Mouse (Mus musculus) adrenal gland (tissue): ENCODE measurements at regions not wholly inside any gene's neighbourhood (a gene's known extent, or its start where the extent isn't known, plus 50 kb on each side); places are given as distances from the start of the nearest gene placed in this dataset.
"Not testable (repeated sequence)": the region's sequence is repeated elsewhere in the genome, so short reads cannot be mapped to it uniquely, and the experiment has no call there.

Experiments
- intact Hi-C: fragments of 180-260 bp; cut with DNase I; formaldehyde crosslinking; loops from one replicate; pipeline ENCODE4 v1.15.1; 2025

DNA sequence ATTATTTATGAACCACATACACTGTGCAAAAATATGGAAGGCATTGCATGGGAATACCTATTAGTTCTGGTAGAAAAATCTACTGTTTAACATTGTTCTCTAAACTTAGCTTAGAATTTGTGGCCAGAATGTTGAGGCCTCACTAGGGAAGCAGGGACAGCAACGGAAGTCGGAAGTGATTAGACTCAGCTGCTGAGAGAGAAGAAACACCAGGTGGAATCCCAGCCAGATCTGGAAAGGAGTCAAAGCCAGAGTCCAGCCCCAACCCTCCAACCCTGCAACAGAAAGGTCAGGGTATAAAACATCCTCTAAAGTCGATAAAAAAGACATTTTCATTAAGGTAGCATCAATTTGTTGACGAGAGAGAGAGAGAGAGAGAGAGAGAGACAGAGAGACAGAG is 258.9 kb downstream of the Pou4f1 start:
- intact Hi-C loops = no loop called here

DNA sequence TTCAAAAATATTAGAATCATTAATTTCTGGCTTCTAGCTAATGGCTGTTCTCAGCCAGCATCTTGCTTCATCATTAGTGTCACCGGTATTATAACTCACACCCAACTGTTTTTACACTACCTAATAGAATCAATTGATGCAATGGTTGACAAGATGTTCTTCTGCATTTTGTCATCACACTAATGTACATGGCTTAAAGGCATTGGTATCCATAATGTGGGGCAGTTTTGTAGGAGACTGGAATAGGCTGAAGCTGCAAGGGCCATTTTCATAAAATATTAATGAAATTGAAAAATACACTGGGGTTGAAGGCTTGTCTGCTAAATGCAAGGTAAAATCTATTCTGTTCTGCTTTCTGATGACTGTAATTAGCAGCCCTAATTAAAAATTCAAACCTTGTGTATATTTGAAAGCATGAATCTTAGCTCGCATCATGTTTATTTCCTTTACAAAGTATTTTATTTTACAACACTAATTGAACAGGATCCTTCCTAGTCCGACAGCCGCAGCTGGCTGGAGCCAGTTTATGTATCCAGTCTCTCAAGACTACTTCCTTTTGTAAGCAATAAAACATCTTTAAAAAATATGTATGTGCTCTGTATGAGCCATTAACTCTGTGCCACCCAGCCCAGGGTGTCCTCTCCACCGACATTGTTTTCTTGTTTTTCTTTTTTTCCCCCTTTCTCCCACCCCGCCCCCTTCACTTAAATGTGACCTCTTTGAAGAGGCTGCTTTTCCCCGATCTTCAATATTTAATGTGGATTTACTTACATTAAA is 259.6 kb downstream of the Pou4f1 start:
- intact Hi-C loops = no loop called here

DNA sequence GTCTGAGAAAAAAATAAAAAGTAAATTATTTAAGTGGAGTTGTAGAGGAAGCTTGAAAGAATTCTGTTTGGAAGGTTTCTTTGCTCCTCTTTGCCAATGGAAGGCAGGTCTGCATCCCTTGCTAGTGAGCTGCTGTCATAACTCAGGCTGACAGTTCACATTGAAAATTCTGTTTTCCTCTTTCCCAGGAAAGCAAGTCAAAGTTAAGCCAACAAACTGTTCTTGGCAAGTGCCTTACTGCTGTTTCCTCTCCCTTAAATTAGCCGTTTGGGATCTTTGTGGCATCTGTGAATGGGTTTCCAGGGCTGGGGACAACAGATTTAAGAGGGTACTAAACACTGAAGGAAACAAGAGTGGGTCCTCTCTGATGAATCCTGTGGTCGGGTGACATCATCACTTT is 261.2 kb downstream of the Pou4f1 start:
- intact Hi-C loops = no loop called here

- intact Hi-C loops = no loop called here
Measured at GRCm38 (mm10) chr14:104203239-104203986, 264.4 kb downstream of the Pou4f1 start.

DNA sequence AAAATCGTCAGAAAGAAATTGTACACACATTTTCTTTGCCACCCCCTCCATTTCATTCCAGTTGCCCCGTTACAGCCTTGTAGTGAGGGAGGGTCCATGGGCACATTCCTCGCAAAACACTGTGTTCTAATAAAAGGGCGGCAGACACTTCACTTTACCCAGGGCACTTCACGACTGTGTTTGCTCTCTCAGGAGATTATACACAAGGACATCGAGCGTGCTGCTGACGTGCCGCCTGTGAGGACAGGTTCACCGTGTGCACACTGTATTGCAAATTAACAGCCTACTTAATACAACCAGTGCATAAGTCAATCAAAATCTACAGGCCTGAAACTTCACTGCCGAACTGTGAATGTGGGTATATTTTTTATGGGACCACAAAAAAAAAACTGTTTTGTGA is 274.6 kb downstream of the Pou4f1 start:
- intact Hi-C loops = no loop called here

DNA sequence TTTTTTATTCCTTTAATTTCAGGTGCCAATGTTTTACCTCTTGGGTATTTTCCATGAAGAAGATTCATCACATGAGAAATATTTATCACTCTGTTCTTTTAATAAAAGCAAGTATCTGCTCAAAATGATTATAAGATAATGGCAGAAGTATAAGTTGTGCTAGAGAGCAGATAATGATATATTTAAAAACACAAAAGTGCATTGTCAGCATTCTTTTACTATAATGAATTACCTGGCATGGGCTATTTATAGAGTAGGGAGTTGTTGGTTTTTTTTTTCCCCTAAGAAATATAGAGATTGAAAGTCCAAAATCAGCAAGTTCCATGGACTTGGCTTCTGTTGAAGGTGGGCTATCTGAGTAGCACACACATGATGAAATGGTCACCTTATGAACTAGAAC is 292.7 kb downstream of the Pou4f1 start:
- intact Hi-C loops = no loop called here

DNA sequence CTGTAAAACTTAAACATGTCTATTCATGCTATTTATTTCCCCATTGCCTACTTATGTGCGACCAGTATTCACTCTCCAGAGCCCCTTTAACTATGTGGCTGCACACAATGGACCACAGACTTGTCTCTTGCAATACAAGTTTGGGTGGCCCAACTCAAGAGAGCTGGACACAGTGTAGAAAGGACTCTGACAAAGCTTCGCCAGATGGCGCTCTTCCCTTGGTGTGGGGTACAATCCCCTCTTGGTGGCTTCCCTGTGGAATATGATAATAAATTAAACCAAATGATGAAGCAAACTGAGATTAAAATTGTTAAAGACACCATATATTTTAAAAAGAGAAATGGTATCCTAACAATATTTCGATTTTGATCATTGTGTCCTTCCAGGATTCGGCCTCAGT is 302.6 kb upstream of the Ednrb start:
- intact Hi-C loops = no loop called here

DNA sequence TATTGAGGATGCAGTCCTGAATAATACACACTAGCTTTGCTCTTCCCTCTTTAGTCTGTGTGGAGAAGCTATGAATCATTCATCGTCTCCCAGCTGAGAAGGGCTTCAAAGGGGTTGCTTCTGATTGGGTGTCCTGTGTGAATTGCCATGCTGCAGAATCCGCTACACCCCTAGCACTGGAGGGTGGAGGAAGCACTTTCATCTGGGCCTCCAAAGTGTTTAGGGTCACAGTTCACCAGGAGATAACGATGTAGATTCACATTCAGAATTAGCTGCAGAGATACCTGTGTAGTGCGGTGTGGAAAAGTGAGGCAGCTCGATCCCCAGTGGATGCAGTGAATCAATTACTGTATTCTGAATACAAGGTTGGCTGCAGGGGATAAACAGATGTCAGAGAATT is 301.2 kb upstream of the Ednrb start:
- intact Hi-C loops = no loop called here

DNA sequence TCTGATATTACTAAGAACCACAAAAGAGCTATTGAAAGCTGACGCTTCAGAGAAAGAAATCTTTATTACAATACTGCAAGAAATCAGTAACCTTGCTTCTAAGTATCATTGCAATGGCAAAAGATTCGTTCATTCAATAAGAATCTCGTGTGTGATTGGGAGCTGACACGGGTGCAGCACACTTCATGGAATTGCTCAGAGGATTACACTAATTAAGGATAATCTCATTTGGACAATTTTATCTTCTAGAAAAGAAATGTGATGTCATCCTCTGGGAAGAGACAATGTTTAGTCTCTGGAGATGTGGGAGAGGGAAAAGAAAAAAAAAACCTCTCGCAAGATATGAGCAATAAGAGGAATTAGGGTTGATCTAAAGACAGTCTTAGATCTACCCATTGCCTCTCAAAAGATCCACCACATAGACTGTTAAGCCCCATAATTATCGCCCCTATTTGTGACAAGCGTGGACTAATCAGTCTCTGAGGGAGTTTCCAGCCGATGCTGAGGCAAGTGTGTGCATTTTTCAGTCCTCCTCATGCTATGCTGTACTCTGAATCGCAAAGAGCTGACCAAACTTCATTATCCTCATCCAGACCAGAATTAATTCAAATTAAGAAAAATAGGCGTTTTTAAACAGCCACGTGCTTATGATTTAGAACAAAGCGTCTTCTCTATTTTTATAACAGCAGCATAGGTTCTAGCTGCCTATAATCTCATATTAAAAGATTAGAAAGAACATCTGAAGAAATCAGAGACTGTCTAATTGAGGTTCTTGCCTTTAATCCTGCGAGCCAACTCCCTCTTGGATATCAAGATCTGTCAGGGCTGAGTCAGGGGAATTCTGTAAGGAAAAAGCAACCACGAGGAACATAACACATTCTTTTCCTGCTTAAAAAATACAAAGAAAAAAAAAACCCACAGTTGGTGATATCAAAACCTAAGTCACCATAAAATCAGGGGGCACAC is 271.1 kb upstream of the Ednrb start:
- intact Hi-C loops = no loop called here

GRCm38 (mm10) chr14:104114182-104114581 is 270.0 kb upstream of the Ednrb start:
- intact Hi-C loops = no loop called here

- intact Hi-C loops = no loop called here
Measured at GRCm38 (mm10) chr14:104113448-104113847, 269.2 kb upstream of the Ednrb start.

DNA sequence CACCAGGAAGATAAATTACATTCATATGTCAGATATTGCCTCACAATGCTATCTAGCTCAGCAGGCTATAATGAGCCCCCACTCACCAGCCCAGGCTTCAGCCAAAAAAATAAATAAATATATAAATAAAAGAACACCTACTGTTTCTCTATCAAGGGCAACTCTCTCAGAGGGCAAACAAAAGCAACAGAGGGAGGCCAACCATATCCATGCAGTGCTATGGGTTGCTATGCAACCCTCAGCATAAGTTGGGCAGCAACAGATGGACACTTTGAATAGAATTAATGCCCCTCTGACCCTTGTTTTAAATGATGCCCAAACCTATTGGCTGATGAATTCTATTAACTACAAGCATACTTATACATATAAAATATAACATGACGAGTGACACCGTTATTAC is 242.2 kb upstream of the Ednrb start:
- intact Hi-C loops = no loop called here

GRCm38 (mm10) chr14:104064199-104064598 is 220.0 kb upstream of the Ednrb start:
- intact Hi-C loops = not testable (repeated sequence)

GRCm38 (mm10) chr14:104053697-104054096 is 209.5 kb upstream of the Ednrb start:
- intact Hi-C loops = loop anchor here (10.0 kb wide), 1 partner anchor 1051 kb away; no protein-coding TSS in a partner anchor

GRCm38 (mm10) chr14:104038628-104039325 is 194.6 kb upstream of the Ednrb start:
- intact Hi-C loops = loop anchor here (10.0 kb wide), 1 partner anchor 324 kb away; no protein-coding TSS in a partner anchor

DNA sequence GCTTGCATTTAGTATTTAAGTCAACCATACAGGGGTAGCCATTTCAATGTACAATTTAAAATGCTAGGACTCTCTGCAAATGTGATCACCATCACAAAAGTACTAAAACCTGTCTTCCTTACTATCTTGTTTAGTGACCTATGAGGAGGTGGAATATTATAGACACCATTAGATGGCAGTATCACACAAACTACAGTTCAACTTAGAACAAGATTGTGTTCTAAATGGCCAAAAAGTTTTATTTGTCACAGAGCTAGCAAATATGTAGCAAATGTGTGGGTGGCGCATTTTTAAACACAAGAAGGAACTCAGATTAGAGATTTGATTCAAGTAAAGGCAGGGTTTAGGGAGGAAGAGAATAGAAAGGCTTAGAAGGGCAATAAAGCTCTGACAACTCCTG is 189.4 kb upstream of the Ednrb start:
- intact Hi-C loops = loop anchor here (10.0 kb wide), 1 partner anchor 319 kb away; no protein-coding TSS in a partner anchor

GRCm38 (mm10) chr14:104030784-104031470 is 186.7 kb upstream of the Ednrb start:
- intact Hi-C loops = loop anchor here (10.0 kb wide), 1 partner anchor 316 kb away; no protein-coding TSS in a partner anchor

- intact Hi-C loops = loop anchor here (5.0 to 10.0 kb wide), 3 partner anchors 133 to 315 kb away; no protein-coding TSS in a partner anchor
Measured at GRCm38 (mm10) chr14:104029668-104030530, 185.7 kb upstream of the Ednrb start.

- intact Hi-C loops = loop anchor here (5.0 kb wide), 2 partner anchors 131 to 241 kb away; no protein-coding TSS in a partner anchor
Measured at GRCm38 (mm10) chr14:104027900-104028285, 183.7 kb upstream of the Ednrb start.
